10 mouse cellular contexts compared by ENCODE assay signal in genomic region chr3:126668123-126668522, GRCm38 (mm10).
DNase-seq lines count a peak whose midpoint lies in the region; ATAC-seq and TF ChIP-seq lines count a peak whose summit lies in the region.
"Had no signal": no experiment of that assay in that cellular context is flagged by ENCODE, and none has a peak within 500 bp of the region (broad histone marks: within the 10 kb centered on the region; RNA-seq: fewer than 3 reads in every experiment).

No protein-coding gene starts in this region.

- no peak for ATAC-seq in heart, embryonic 11.5 days (replicated peaks; ENCODE audit: insufficient number of reproducible peaks, low FRiP score, low TSS enrichment)
- peak; percentile 41 for ATAC-seq in intestine, embryonic 15.5 days
- no peak for ATAC-seq in monocyte, adult 5-6 weeks (replicated peaks; ENCODE audit: insufficient number of reproducible peaks, low FRiP score, low TSS enrichment, poor library complexity, severe bottlenecking)

- no peak overlapping the region for H3K27ac ChIP-seq in heart, embryonic 11.5 days (ENCODE audit: low read depth, low read length)
- H3K27ac ChIP-seq in testis, adult 2 months (ENCODE audit: control insufficient read depth, insufficient read depth, low read depth, low read length) = 0 out of 2 replicates have a peak overlapping the region, but pooled peaks have one; percentile 11
- no peak overlapping the region for H3K27ac ChIP-seq in intestine, embryonic 15.5 days
- H3K27ac ChIP-seq: liver, embryonic 15.5 days had no signal

- WGBS in heart, embryonic 11.5 days (ENCODE audit: insufficient replicate concordance) = 66% methylated on average over 3 of the region's 3 CpGs
- 41% methylated on average over 3 of the region's 3 CpGs for WGBS in intestine, embryonic 15.5 days

- DNase-seq in heart, adult 11 months = peak; percentile 92
- DNase-seq in testis, postnatal 14 days (ENCODE audit: low spot score) = no peak
- no peak for DNase-seq in spleen, postnatal 4 days (ENCODE audit: low spot score in 2 of 2)
- DNase-seq in left cerebral cortex, adult 18-20 months (ENCODE audit: low spot score in 2 of 2) = no peak

- peaks cover 40% of the 10 kb centered on the region for H3K4me1 ChIP-seq in heart, embryonic 11.5 days (ENCODE audit: control insufficient read depth, insufficient read depth, low read length)
- H3K4me1 ChIP-seq in testis, adult 2 months (ENCODE audit: control insufficient read depth, insufficient read depth, low read length) = no peaks in the 10 kb centered on the region; the same call in 1 of the 2 replicates
- H3K4me1 ChIP-seq in intestine, embryonic 15.5 days (replicated peaks) = peaks cover 17% of the 10 kb centered on the region
- H3K4me1 ChIP-seq: liver, embryonic 15.5 days had no signal

- H3K9ac ChIP-seq in heart, embryonic 11.5 days (ENCODE audit: low read depth, low read length) = no peak overlapping the region
- H3K9ac ChIP-seq in intestine, embryonic 15.5 days = no peak overlapping the region
- H3K9ac ChIP-seq: liver, embryonic 15.5 days had no signal

- no peaks in the 10 kb centered on the region for H3K36me3 ChIP-seq in heart, embryonic 11.5 days (ENCODE audit: control insufficient read depth, insufficient read depth, low read length)
- H3K36me3 ChIP-seq in testis, adult 2 months (ENCODE audit: control insufficient read depth, insufficient read depth, low read length) = no peaks in the 10 kb centered on the region
- H3K36me3 ChIP-seq in intestine, embryonic 15.5 days = no peaks in the 10 kb centered on the region
- H3K36me3 ChIP-seq: liver, embryonic 15.5 days had no signal

- no peak for TF ChIP-seq CTCF in testis, adult 2 months (IDR thresholded peaks at IDR 0.05; ENCODE audit: control insufficient read depth, insufficient read depth, insufficient replicate concordance, low read depth, low read length)

- H3K27me3 ChIP-seq in heart, embryonic 11.5 days (ENCODE audit: control insufficient read depth, insufficient read depth, low read length) = no peaks in the 10 kb centered on the region
- H3K27me3 ChIP-seq in testis, adult 2 months (ENCODE audit: control insufficient read depth, insufficient read depth, low read length) = no peaks in the 10 kb centered on the region
- no peaks in the 10 kb centered on the region for H3K27me3 ChIP-seq in intestine, embryonic 15.5 days (replicated peaks)
- H3K27me3 ChIP-seq: CH12.LX; liver, embryonic 15.5 days had no signal

- H3K4me3 ChIP-seq in heart, embryonic 11.5 days (ENCODE audit: low read depth, low read length) = no peak overlapping the region
- no peak overlapping the region for H3K4me3 ChIP-seq in testis, adult 2 months (ENCODE audit: control insufficient read depth, low read depth, low read length)
- H3K4me3 ChIP-seq in intestine, embryonic 15.5 days (replicated peaks) = no peak overlapping the region
- H3K4me3 ChIP-seq: liver, embryonic 15.5 days had no signal

- TF ChIP-seq POLR2A in testis, adult 2 months (IDR thresholded peaks at IDR 0.05; ENCODE audit: control insufficient read depth, low read depth, low read length) = no peak

- H3K4me2 ChIP-seq in heart, embryonic 11.5 days = no peak overlapping the region
- H3K4me2 ChIP-seq in intestine, embryonic 15.5 days (replicated peaks) = no peak overlapping the region
- H3K4me2 ChIP-seq: liver, embryonic 15.5 days had no signal

- no peaks in the 10 kb centered on the region for H3K9me3 ChIP-seq in heart, embryonic 11.5 days (replicated peaks; ENCODE audit: control insufficient read depth, low read length)
- H3K9me3 ChIP-seq in intestine, embryonic 15.5 days = no peaks in the 10 kb centered on the region
- H3K9me3 ChIP-seq: liver, embryonic 15.5 days had no signal
